Mouse (Mus musculus) olfactory bulb, adult 2 months (tissue): ENCODE data around the gene Pigk.

ENCODE experiments used
- CTCF ChIP-seq: fragments of 200-500 bp; IDR thresholded peaks from 2 replicates; pipeline ENCODE4 v1.5.1; 2012; ENCODE audit warnings: low read depth, mild to moderate bottlenecking, low read length, moderate library complexity; ENCODE audit not compliant: insufficient read depth
- POLR2A ChIP-seq: fragments of 200-500 bp; IDR thresholded peaks from 2 replicates; pipeline ENCODE4 v1.6.1; 2012; ENCODE audit warnings: mild to moderate bottlenecking, low read depth, low read length, moderate library complexity; ENCODE audit not compliant: insufficient read depth

DNA sequence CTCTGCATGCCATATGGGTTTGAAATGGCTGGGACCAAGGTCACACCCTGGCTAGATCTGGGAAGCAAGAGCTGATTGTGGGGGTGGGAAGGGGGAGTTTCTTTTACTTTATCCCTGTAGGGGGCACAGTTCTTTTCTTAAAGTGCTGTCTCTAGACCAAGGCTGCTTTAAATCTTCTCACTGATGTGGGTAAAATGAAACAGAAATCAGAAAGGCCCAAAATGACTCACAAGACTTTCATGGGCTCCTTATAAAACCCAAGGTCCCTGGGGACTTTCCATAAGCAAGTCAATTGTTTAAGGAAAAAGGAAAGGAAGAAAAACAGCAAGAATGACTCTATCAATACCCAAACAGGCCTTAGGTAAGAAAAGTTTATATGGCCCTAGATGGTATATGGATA lies 172.8 kb downstream of the Pigk start:
- no peak for TF ChIP-seq CTCF
- no peak for TF ChIP-seq POLR2A
